Mouse (Mus musculus): ENCODE measurements at regions not wholly inside any gene's neighbourhood (a gene's known extent, or its start where the extent isn't known, plus 50 kb on each side); places are given as distances from the start of the nearest gene placed in this dataset.

GRCm38 (mm10) chr4:114686091-114686490 lies 135.4 kb upstream of the Gm12830 start:
- TF ChIP-seq POLR2A (IDR thresholded peaks at IDR 0.05; ENCODE audit: borderline replicate concordance, extremely low read depth, insufficient read depth, insufficient read length, poor library complexity, severe bottlenecking) = no peak
- TF ChIP-seq CTCF (IDR thresholded peaks at IDR 0.05; ENCODE audit: borderline replicate concordance, extremely low read depth, insufficient read depth, insufficient read length) = no peak

All from brain, embryonic 14.5 days (tissue).